Mouse (Mus musculus) liver (tissue): Measurements from ENCODE around the gene Ccdc85a.
"Not testable (repeated sequence)": the region's sequence is repeated elsewhere in the genome, so short reads cannot be mapped to it uniquely, and the experiment has no call there.

Source experiments
- DNase-seq: peaks from one replicate; pipeline ENCODE4 v3.0.0-alpha.2; 2020; ENCODE audit warnings: mixed read lengths

The Ccdc85a gene

DNA sequence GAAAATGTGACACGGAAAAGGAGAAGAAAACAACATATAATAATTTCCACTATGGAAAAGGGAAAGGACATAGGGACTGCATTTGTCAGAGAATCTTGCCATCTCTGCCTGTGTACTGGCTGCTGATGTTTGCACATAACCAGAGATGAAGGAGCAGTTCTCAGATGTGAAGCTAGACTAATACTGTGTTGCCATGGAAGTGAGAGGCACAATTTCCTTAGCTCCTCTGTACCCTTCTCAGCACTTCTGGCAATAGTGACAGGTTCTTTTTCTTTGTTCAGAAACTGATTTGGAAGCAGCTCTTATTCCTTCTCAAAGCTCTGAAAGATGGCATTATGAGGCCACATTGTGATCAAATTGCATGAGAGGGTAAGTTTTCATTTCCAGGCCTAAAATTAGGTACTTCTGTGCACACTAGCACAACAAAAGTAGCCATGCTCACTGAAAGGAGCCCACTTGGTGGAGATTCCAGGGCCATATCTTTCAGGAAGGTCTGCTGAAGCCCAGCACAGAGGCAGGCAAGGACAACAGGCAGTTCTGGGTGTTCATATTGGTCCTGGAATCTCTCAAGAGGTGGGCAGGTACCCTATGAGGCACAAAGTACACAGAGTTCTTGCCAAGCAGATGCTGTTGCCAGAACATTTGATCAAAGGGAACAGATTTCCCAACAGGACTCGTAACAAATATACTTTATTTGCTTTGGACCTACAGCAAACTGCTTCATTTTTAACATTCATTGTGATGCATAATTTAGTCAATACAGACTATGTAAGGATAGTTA, 161.5 kb downstream of the Ccdc85a start:
- no peak for DNase-seq

GRCm38 (mm10) chr11:28415841-28416240, 168.3 kb downstream of the Ccdc85a start:
- no peak for DNase-seq

DNA sequence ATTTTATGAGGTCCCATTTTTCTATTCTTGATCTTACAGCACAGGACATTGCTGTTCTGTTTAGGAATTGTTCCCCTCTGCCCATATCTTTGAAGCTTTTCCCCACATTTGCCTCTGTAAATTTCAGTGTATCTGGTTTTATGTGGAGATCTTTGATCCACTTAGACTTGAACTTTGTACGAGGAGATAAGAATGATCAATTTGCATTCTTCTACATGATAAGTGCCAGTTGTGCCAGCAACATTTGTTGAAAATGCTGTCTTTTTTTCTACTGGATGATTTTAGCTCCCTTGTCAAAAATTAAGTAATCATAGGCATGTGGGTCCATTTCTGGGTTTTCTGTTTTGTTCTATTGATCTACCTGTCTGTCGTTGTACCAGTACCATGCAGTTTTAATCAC, 174.2 kb downstream of the Ccdc85a start:
- DNase-seq: not testable (repeated sequence)

GRCm38 (mm10) chr11:28397166-28397565, 187.0 kb downstream of the Ccdc85a start:
- no peak for DNase-seq

- DNase-seq: no peak
Observed at GRCm38 (mm10) chr11:28375891-28376290, 208.2 kb downstream of the Ccdc85a start.

GRCm38 (mm10) chr11:28374636-28375035, 209.5 kb downstream of the Ccdc85a start:
- DNase-seq: no peak

DNA sequence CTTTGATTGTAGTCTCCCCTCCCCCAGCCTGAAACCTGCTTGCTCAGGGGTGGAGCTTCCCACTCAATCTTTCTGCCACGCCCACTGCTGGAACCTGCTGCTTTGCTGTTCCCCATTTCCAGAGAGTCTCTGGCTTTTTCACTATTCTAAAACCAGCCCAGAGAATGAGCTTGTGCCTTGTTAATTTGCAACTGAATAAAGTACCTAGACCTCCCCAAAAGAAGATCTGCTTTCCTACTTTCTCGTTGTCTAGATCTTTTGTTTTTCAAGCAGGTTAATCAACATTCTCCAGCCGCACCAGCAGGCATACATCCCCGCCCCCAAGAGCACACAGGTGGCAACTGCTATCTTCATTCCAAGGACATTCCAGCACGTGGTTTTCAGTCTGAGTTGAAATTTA, 212.7 kb downstream of the Ccdc85a start:
- not testable (repeated sequence) for DNase-seq

GRCm38 (mm10) chr11:28365929-28366244, 218.2 kb downstream of the Ccdc85a start:
- no peak for DNase-seq

- DNase-seq: peak; percentile 78
Observed at GRCm38 (mm10) chr11:28365209-28365928, 218.8 kb downstream of the Ccdc85a start.

- DNase-seq: no peak
Observed at GRCm38 (mm10) chr11:28343465-28343864, 240.7 kb downstream of the Ccdc85a start.

DNA sequence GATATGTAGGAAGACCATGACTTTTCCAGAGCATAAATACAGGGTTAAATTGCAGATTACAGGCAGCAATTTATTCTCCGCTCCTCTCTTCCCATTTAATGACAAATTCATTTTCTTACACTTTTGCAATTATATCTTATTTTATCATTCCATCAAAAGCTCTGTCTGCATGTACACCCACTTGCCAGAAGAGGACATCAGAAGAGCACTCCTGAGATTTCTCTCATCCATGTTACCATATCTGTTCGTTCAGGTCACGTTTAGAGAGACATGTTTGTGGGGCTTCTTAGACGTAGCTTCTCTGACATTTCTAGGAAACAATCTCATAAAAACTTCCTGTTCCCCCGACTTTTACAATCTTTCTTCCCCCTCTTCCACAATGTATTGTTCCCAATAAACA, 242.2 kb downstream of the Ccdc85a start:
- no peak for DNase-seq

- not testable (repeated sequence) for DNase-seq
Observed at GRCm38 (mm10) chr11:28339224-28340150, 244.6 kb downstream of the Ccdc85a start, which contains the start of gene Gm6685. Gm6685 (minus strand) TSS chr11:28339867.
